Mouse (Mus musculus): Measurements from ENCODE around the gene Bend3. TPM values are rescaled to one million over a fixed set of nuclear protein-coding genes. Genes with fewer than 3 reads are reported as not detected.

Gene Bend3
- polyA plus RNA-seq, 1 experiment from 2014 or later = 7.7 TPM

DNA sequence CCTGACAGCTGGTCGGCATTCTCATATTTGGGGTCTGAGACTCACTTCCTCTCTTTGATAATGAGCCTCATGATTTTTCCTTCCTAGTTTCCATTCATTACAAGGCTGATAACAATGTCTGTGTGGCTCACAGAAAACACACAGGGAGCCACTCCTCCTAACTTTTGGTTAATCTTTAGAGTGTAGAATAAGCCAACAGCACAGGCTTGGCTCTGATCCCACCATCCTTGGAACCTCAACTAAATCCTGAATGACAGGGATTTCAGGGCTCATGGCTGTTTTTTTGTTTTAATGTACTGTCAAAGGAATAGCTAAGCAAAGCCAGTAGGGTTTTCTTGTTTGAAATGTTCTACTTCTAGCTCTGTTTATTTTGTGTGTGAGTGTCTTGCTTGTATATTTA is 55.8 kb downstream of the Bend3 start:
- Histone ChIP-seq H3K27ac (ENCODE audit: low read depth, low read length) (no peak overlapping the region), H3K4me2 (no peak overlapping the region), H3K4me3 (ENCODE audit: low read depth, low read length) (no peak overlapping the region), H3K9ac (ENCODE audit: low read length) (no peak overlapping the region), H3K4me1 (ENCODE audit: control insufficient read depth, insufficient read depth, low read length) (peaks cover under 1% of the 10 kb centered on the region), H3K36me3 (ENCODE audit: control insufficient read depth, insufficient read depth, low read length) (peaks cover 7% of the 10 kb centered on the region; the same call in 1 of the 2 replicates), H3K9me3 (ENCODE audit: control insufficient read depth, low read length) (no peaks in the 10 kb centered on the region), H3K27me3 (ENCODE audit: control insufficient read depth, insufficient read depth, low read length) (no peaks in the 10 kb centered on the region)
- ATAC-seq (ENCODE audit: low FRiP score) = no peak
- no peak for DNase-seq (ENCODE audit: low spot score, missing footprints)
- WGBS = 91% methylated on average over 1 of the region's 1 CpGs

- H3K9ac ChIP-seq (ENCODE audit: low read length) = no peak overlapping the region
- WGBS = 96% methylated on average over 7 of the region's 7 CpGs
- DNase-seq (ENCODE audit: low spot score, missing footprints) (no peak), ATAC-seq (ENCODE audit: low FRiP score) (no peak)
- no peaks in the 10 kb centered on the region for H3K9me3 ChIP-seq (ENCODE audit: control insufficient read depth, low read length)
- H3K4me1 ChIP-seq (ENCODE audit: control insufficient read depth, insufficient read depth, low read length) = peaks cover 8% of the 10 kb centered on the region
- no peak overlapping the region for H3K4me2 ChIP-seq
- no peaks in the 10 kb centered on the region for H3K27me3 ChIP-seq (ENCODE audit: control insufficient read depth, insufficient read depth, low read length)
- no peak overlapping the region for H3K27ac ChIP-seq (ENCODE audit: low read depth, low read length)
- H3K36me3 ChIP-seq (ENCODE audit: control insufficient read depth, insufficient read depth, low read length) = peaks cover 2% of the 10 kb centered on the region; the same call in 1 of the 2 replicates
- no peak overlapping the region for H3K4me3 ChIP-seq (ENCODE audit: low read depth, low read length)
These were observed 59.0 kb downstream of the Bend3 start for GRCm38 (mm10) chr10:43537652-43538051.

DNA sequence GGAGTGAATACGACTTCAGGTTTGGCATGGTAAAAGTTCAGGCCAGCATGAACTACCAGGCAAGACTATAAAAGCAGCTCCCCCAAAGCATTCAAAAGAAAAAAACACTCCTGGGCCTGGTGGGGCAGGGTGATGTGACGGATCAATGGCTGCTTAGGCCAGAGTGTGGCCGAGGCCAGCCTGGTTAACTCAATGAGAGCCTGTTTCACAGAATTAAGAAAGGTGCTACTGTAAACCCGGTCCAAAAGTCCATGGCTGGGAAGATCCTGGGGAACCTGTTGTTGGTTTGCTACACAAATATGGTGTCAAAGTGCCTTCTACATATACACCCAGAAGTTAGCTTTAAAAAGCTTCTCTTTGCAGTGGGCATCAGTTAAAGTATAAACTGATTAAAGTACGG is 60.2 kb downstream of the Bend3 start:
- Histone ChIP-seq H3K4me2 (no peak overlapping the region), H3K9ac (ENCODE audit: low read length) (no peak overlapping the region), H3K36me3 (ENCODE audit: control insufficient read depth, insufficient read depth, low read length) (peaks cover 2% of the 10 kb centered on the region; the same call in 1 of the 2 replicates), H3K27ac (ENCODE audit: low read depth, low read length) (no peak overlapping the region), H3K27me3 (ENCODE audit: control insufficient read depth, insufficient read depth, low read length) (no peaks in the 10 kb centered on the region), H3K4me3 (ENCODE audit: low read depth, low read length) (no peak overlapping the region), H3K9me3 (ENCODE audit: control insufficient read depth, low read length) (no peaks in the 10 kb centered on the region), H3K4me1 (ENCODE audit: control insufficient read depth, insufficient read depth, low read length) (peaks cover 8% of the 10 kb centered on the region)
- 91% methylated on average over 5 of the region's 5 CpGs for WGBS
- DNase-seq (ENCODE audit: low spot score, missing footprints) = no peak
- ATAC-seq (ENCODE audit: low FRiP score) = no peak

GRCm38 (mm10) chr10:43539746-43540310 is 61.2 kb downstream of the Bend3 start:
- H3K9me3 ChIP-seq (ENCODE audit: control insufficient read depth, low read length) = no peaks in the 10 kb centered on the region
- peak overlapping the region; percentile 91 for H3K9ac ChIP-seq (ENCODE audit: low read length)
- H3K36me3 ChIP-seq (ENCODE audit: control insufficient read depth, insufficient read depth, low read length) = no peaks in the 10 kb centered on the region; the same call in 1 of the 2 replicates
- no peak for DNase-seq (ENCODE audit: low spot score, missing footprints)
- H3K4me3 ChIP-seq (ENCODE audit: low read depth, low read length) = peak overlapping the region; percentile 90
- H3K27ac ChIP-seq (ENCODE audit: low read depth, low read length) = no peak overlapping the region
- peak overlapping the region; percentile 72 for H3K4me2 ChIP-seq
- no peaks in the 10 kb centered on the region for H3K27me3 ChIP-seq (ENCODE audit: control insufficient read depth, insufficient read depth, low read length)
- peaks cover 8% of the 10 kb centered on the region for H3K4me1 ChIP-seq (ENCODE audit: control insufficient read depth, insufficient read depth, low read length)
- 28% methylated on average over 12 of the region's 12 CpGs for WGBS
- ATAC-seq (ENCODE audit: low FRiP score) = no peak

DNA sequence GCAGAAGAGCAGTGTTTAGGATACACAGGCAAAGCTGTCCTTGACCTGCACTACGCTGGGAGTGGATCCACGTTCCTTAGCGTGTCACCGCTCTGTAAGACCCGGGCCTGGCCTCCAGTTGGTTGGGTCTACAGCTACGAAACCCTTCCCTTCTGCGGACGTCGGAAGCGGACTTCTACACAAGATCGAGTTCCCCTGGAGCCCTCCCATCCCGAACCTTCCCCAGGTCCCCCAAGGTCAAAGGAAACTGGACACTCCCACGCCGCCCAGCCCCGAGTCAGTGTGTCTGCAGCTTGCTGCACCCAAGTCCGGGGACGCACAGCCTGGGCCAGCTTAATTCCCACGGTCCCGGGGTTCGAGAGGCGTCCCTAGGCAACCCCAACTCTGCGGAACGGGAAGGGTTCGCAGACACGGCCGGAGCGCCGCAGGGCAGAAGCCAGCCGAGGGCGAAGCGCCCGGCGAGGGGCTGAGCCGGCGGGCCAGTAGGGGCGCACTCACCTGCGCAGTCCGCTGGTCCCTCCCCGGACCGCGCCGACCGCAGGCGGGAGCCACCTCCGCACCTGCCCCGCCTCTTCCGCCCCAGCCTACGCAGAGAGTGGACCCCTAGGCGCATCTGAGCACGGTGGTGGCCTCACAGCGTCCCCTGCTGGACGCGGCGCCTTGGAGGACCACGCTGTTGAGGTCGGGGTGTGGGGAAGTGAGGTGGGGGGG is 62.0 kb downstream of the Bend3 start, which contains the start of gene 1700021F05Rik:
Gene 1700021F05Rik, minus strand, starts transcription at position 553 of the 711 bp plus-strand sequence.
- Histone ChIP-seq H3K27ac (ENCODE audit: low read depth, low read length) (peak within 1 kb of the TSS; percentile 40; the same call in 1 of the 2 replicates), H3K4me3 (ENCODE audit: low read depth, low read length) (peak within 1 kb of the TSS; percentile 90), H3K4me1 (ENCODE audit: control insufficient read depth, insufficient read depth, low read length) (peaks cover 8% of the 10 kb centered on the region), H3K36me3 (ENCODE audit: control insufficient read depth, insufficient read depth, low read length) (no peaks in the 10 kb centered on the region), H3K9ac (ENCODE audit: low read length) (peak within 1 kb of the TSS; percentile 91), H3K9me3 (ENCODE audit: control insufficient read depth, low read length) (no peaks in the 10 kb centered on the region), H3K27me3 (ENCODE audit: control insufficient read depth, insufficient read depth, low read length) (no peaks in the 10 kb centered on the region), H3K4me2 (peak within 1 kb of the TSS; percentile 72)
- ATAC-seq (ENCODE audit: low FRiP score) (peak; percentile 99), DNase-seq (ENCODE audit: low spot score, missing footprints) (peak; percentile 100)
- WGBS = under 1% methylated on average over 40 of the region's 56 CpGs

GRCm38 (mm10) chr10:43541153-43541544 is 62.5 kb downstream of the Bend3 start:
- Histone ChIP-seq H3K9ac (ENCODE audit: low read length) (peak overlapping the region; percentile 91; the same call in 1 of the 2 replicates), H3K27ac (ENCODE audit: low read depth, low read length) (no peak overlapping the region), H3K4me3 (ENCODE audit: low read depth, low read length) (peak overlapping the region; percentile 90), H3K4me2 (peak overlapping the region; percentile 25; the same call in 1 of the 2 replicates), H3K36me3 (ENCODE audit: control insufficient read depth, insufficient read depth, low read length) (no peaks in the 10 kb centered on the region), H3K27me3 (ENCODE audit: control insufficient read depth, insufficient read depth, low read length) (no peaks in the 10 kb centered on the region), H3K9me3 (ENCODE audit: control insufficient read depth, low read length) (no peaks in the 10 kb centered on the region), H3K4me1 (ENCODE audit: control insufficient read depth, insufficient read depth, low read length) (peaks cover 8% of the 10 kb centered on the region)
- DNase-seq (ENCODE audit: low spot score, missing footprints) (no peak), ATAC-seq (ENCODE audit: low FRiP score) (peak; percentile 47; the same call in 1 of the 2 replicates)
- WGBS = 60% methylated on average over 7 of the region's 8 CpGs

DNA sequence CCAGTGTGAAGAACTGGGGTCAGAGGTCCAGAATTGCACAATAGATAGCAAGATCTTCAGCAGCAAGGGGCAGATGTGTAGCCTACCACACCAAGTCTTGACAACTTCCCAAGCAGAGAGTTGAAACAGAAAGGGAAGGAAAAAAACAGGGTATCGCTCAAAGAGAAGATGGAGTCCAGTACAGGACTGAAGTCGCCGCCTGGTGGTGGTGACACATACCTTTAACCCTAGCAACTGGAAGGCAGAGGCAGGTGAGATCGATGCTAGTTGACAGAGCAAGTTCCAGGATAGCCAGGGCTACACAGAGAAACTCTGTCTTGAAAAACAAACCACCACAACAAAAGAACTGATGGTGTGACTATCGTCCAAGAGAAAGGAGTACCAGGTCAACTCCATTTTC is 70.8 kb downstream of the Bend3 start:
- Histone ChIP-seq H3K9me3 (ENCODE audit: control insufficient read depth, low read length) (no peaks in the 10 kb centered on the region), H3K4me1 (ENCODE audit: control insufficient read depth, insufficient read depth, low read length) (no peaks in the 10 kb centered on the region), H3K27ac (ENCODE audit: low read depth, low read length) (no peak overlapping the region), H3K4me2 (no peak overlapping the region), H3K27me3 (ENCODE audit: control insufficient read depth, insufficient read depth, low read length) (no peaks in the 10 kb centered on the region), H3K9ac (ENCODE audit: low read length) (no peak overlapping the region), H3K4me3 (ENCODE audit: low read depth, low read length) (no peak overlapping the region), H3K36me3 (ENCODE audit: control insufficient read depth, insufficient read depth, low read length) (no peaks in the 10 kb centered on the region)
- ATAC-seq (ENCODE audit: low FRiP score) (no peak), DNase-seq (ENCODE audit: low spot score, missing footprints) (no peak)
- 65% methylated on average over 5 of the region's 5 CpGs for WGBS

- H3K36me3 ChIP-seq (ENCODE audit: control insufficient read depth, insufficient read depth, low read length) = no peaks in the 10 kb centered on the region
- DNase-seq (ENCODE audit: low spot score, missing footprints) (no peak), ATAC-seq (ENCODE audit: low FRiP score) (no peak)
- WGBS = 48% methylated on average over 3 of the region's 3 CpGs
- H3K4me1 ChIP-seq (ENCODE audit: control insufficient read depth, insufficient read depth, low read length) = no peaks in the 10 kb centered on the region
- H3K4me2 ChIP-seq = no peak overlapping the region
- H3K27ac ChIP-seq (ENCODE audit: low read depth, low read length) = no peak overlapping the region
- H3K9me3 ChIP-seq (ENCODE audit: control insufficient read depth, low read length) = no peaks in the 10 kb centered on the region
- no peak overlapping the region for H3K9ac ChIP-seq (ENCODE audit: low read length)
- no peak overlapping the region for H3K4me3 ChIP-seq (ENCODE audit: low read depth, low read length)
- H3K27me3 ChIP-seq (ENCODE audit: control insufficient read depth, insufficient read depth, low read length) = no peaks in the 10 kb centered on the region
These were observed 72.3 kb downstream of the Bend3 start for GRCm38 (mm10) chr10:43550923-43551322.

- Histone ChIP-seq H3K27ac (ENCODE audit: low read depth, low read length) (no peak overlapping the region), H3K4me3 (ENCODE audit: low read depth, low read length) (no peak overlapping the region), H3K4me2 (no peak overlapping the region), H3K9me3 (ENCODE audit: control insufficient read depth, low read length) (no peaks in the 10 kb centered on the region), H3K36me3 (ENCODE audit: control insufficient read depth, insufficient read depth, low read length) (no peaks in the 10 kb centered on the region), H3K9ac (ENCODE audit: low read length) (no peak overlapping the region), H3K27me3 (ENCODE audit: control insufficient read depth, insufficient read depth, low read length) (no peaks in the 10 kb centered on the region), H3K4me1 (ENCODE audit: control insufficient read depth, insufficient read depth, low read length) (no peaks in the 10 kb centered on the region)
- ATAC-seq (ENCODE audit: low FRiP score) = no peak
- 29% methylated on average over 3 of the region's 3 CpGs for WGBS
- no peak for DNase-seq (ENCODE audit: low spot score, missing footprints)
These were observed 72.8 kb downstream of the Bend3 start for GRCm38 (mm10) chr10:43551388-43551787.
